Mouse (Mus musculus): Measurements from ENCODE around the gene Zfp72.
A peak's percentile ranks its signal among the peaks of the same experiment; 100 is the strongest.

Gene Zfp72

DNA sequence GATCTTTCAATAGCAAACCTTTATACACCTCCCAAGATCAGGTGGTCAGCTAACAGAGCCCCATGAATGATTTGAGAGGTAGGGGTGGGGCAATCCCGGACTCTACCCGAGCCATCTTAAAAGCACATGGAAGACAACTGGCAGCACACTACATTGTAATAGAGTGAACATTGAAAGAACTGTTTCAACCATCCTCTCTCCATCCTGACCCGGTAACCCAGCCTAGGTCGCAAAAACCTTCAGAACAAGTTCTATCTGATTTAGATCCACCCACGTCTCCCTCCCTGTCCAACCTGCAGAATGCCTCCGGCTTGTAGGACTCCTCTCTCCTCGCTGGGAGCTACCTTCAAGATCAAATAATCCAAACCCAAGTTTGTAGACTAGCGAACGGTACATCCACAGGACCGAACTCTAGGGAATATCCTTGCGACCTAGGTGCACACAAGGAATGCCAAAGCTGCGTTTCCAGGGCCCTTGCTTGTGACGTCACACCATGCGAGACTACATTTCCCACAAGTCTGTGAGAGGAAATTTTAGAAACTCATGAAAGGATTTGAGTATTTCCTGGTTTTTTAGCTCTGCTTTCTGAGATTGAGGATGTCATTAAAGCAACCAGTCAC is at the start of gene Zfp72:
Gene Zfp72 (minus strand): TSS at position 466 of the 620 bp plus-strand sequence.
- DNase-seq (ENCODE audit: low spot score in 2 of 2) = peak; percentile 32 to 65

GRCm38 (mm10) chr13:74439895-74440294 is 49.3 kb upstream of the Zfp72 start:
- DNase-seq (ENCODE audit: low spot score in 2 of 2) = no peak

GRCm38 (mm10) chr13:74399298-74399839 is 8.7 kb upstream of the Zfp72 start, which contains the start of gene Ftl1-ps1:
TSS of gene Ftl1-ps1 (plus strand) at chr13:74399694.
- DNase-seq (ENCODE audit: low spot score in 2 of 2) = no peak

DNA sequence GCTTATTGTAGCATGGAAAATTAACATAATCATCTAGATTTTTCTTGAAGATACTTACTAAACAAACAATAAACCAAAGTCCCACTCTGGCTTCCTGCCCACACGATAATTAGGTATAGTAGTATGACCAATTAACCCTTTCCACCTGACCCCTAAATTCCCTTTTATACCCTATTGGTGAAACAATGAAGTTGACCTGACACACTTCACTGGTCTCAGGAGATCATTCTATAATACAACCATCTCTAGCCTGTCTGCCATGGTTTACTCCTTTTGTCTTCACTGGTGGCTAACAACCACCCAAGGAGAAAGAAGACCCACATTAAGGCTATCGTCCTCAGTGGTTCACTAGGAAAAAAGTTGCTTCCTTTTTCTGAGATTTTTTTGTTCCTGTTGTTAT is 520 bp upstream of the Zfp72 start:
- DNase-seq (ENCODE audit: low spot score in 2 of 2) = no peak

DNA sequence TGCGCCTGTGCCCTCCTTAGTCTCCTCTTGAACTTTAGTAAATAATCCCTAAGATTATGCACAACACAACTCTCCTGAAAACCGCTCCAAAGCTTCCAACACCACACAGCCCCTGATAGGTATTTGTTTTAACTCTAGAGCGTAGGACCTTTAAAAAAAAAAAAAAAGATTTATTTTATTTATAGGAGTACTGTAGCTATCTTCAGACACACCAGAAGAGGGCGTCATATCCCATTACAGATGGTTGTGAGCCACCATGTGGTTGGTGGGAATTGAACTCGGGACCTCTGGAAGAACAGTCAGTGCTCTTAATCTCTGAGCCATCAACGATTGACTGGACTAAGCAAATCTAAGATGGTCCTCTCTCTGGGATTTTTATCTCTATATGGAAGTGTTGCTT is 906 bp downstream of the Zfp72 start:
- DNase-seq (ENCODE audit: low spot score in 2 of 2) = no peak

DNA sequence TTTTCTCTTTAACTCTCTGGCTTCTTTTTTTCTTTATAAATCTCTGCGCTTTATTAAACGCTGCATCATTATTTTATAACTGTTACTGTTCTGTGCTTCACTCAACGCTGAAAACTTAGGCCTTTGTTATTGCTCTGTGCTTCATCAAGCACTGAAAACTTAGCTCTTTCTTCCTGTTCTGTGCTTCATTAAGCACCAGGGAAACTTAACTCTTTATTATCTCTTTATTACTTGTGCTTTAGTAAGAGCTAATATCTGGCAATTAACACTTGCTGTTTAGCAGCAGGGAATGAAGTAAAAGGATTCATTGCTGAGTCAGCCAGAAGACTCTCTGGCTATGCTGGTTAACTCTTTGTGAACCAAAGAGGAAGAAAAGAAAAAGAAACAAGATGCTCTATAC is 8.3 kb downstream of the Zfp72 start:
- no peak for DNase-seq (ENCODE audit: low spot score in 2 of 2)

GRCm38 (mm10) chr13:74381533-74382276 is 8.9 kb downstream of the Zfp72 start:
- DNase-seq (ENCODE audit: low spot score in 2 of 2) = no peak

GRCm38 (mm10) chr13:74363859-74364235 is 26.8 kb downstream of the Zfp72 start, which contains the start of gene Lrrc14b:
TSS of gene Lrrc14b (minus strand) at chr13:74364005.
- DNase-seq (ENCODE audit: low spot score in 2 of 2) = no peak

GRCm38 (mm10) chr13:74363176-74363858 is 27.3 kb downstream of the Zfp72 start:
- DNase-seq (ENCODE audit: low spot score in 2 of 2) = no peak

- no peak for DNase-seq (ENCODE audit: low spot score in 2 of 2)
Measured at GRCm38 (mm10) chr13:74362218-74362617, 28.4 kb downstream of the Zfp72 start.

DNA sequence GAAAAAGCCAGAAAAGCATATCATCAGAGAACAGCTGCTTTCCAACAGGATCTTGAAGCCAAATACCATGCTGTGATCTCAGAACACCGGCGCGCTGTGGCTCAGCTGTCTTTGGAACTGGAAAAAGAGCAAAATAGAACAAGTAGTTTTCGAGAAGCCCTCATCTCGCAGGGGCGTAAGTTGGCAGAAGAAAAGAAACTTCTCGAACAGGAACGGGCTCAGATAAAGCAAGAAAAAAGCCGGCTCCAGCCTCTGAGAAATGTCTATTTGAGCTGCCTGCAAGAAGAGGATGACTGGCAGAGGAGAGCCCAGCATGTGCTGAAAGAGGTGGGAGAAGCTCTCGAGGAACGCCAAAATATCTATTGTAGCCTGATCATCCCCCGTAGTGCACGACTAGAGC is 34.1 kb downstream of the Zfp72 start:
- DNase-seq (ENCODE audit: low spot score in 2 of 2) = no peak

- no peak for DNase-seq (ENCODE audit: low spot score in 2 of 2)
Measured at GRCm38 (mm10) chr13:74350435-74350906, 40.2 kb downstream of the Zfp72 start.

DNA sequence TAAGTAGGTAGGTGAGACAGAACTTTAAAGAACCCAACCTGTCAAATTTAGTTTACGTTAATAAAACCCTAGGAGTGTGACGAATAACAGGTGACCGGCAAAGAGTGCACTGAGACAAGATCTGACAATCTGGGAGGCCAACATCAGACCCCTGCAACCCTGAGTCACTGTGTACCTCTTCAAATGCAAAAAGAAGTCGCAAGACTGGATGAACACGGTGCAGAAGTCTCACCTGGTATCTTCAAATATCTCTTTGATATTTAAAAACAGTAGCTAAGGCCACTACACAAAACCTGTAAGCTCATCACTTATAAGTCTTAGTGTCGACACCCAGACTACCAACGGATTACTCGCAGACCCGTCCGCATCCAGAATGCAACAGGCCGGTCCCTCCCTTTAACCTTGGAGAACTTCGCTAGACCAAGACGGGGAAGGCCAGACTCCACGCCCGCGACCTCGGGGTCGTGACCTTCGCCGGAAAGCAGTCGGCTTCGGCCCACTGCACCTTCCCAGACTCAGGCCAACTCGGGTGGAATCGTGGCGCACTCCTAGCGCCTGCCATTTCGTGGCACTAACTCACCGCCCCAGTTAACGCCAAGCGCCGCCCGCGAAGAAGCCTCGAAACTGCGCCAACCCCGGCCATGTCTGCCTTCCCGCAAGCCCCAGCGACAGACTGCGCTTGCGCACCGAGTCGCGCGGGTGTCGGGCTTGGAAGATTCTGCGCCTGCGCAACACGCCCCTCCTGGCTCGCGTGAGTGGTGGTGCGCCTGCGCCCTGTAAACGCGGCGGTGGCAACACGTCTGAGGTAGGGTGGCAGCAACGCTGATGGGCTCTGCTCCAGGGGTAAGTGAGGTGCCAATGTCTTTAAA is 40.8 kb downstream of the Zfp72 start, which contains the start of the genes Sdha and Ccdc127:
Gene Sdha (minus strand): TSS at position 715 of the 869 bp plus-strand sequence.
Gene Ccdc127 (plus strand): TSS at position 744 of the 869 bp plus-strand sequence.
- peak; percentile 94 to 97 for DNase-seq (ENCODE audit: low spot score in 2 of 2)

- peak in 1 of 2 experiments; percentile 57 for DNase-seq (ENCODE audit: low spot score in 2 of 2)
Measured at GRCm38 (mm10) chr13:74341036-74341435, 49.6 kb downstream of the Zfp72 start.

GRCm38 (mm10) chr13:74329321-74329720 is 61.3 kb downstream of the Zfp72 start:
- DNase-seq (ENCODE audit: low spot score in 2 of 2) = no peak

Data from spleen, postnatal 10 days (tissue).